Mouse (Mus musculus): ENCODE measurements around the gene Gm6812. TPM values are rescaled to one million over a fixed set of nuclear protein-coding genes. Genes with fewer than 3 reads are reported as not detected.
"Not testable (repeated sequence)": the region's sequence is repeated elsewhere in the genome, so short reads cannot be mapped to it uniquely, and the experiment has no call there.

Gm6812 gene
- polyA plus RNA-seq (2015; fragmentation: Nextera tagmentation; extraction: Ambion mirVana), result not detected in 2 replicates

DNA sequence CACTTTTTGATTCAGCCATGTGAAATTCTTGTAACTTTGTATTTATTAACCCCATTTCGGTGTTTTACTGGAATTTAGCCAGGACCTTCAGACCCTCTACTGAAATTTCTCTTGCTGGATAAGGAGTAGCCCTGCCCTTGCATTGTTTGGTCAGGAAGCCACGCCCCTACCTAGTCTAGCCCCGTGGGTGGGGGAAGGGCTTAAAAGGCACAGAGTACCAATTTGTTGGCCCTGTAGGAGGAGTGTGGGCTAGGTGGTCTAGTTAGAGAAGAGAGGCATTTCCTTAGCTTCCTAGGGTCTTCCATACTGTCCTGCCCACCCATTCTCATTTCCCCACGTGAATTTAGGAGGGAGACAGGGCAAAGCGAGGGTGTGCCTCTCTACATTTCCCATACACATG is at the start of gene Gm6812:
Gene Gm6812, minus strand, starts transcription at position 101 of the 400 bp plus-strand sequence.
- not testable (repeated sequence) for H3K4me1 ChIP-seq; H3K9ac ChIP-seq (replicated peaks)
- WGBS, result 72% methylated on average over 5 of the region's 5 CpGs

DNA sequence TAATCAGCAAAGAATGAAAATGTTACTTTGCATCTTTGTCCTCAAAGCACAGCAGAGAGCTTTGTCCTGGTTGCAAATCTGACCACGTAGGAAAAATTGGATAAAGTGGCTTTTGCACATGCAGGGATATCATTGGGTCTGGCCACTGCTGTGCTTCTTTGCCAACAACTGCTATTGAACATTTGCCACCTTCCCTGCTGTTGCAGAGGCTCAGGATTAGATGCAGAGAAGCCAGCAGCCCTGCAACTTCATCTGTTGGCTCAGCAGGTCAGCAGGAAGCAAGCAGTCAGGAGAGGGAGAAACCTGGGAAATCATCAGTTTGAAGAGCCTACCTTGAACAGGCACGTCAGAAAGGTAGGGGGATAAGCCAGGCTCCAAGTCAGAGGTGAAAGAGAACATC is 27.7 kb downstream of the Gm6812 start:
- Histone ChIP-seq H3K4me3 (no peak overlapping the region), H3K9me3 (no peaks in the 10 kb centered on the region), H3K27me3 (no peaks in the 10 kb centered on the region), H3K4me2 (replicated peaks) (no peak overlapping the region), H3K4me1 (no peaks in the 10 kb centered on the region), H3K9ac (replicated peaks) (no peak overlapping the region), H3K36me3 (no peaks in the 10 kb centered on the region), H3K27ac (replicated peaks) (no peak overlapping the region)
- WGBS, result 29% methylated on average over 2 of the region's 2 CpGs
- ATAC-seq (replicated peaks), result no peak

More for the DNA sequence above, at the start of gene Gm6812:
- H3K27me3 ChIP-seq; H3K9me3 ChIP-seq; H3K4me3 ChIP-seq; H3K4me2 ChIP-seq (replicated peaks); ATAC-seq (replicated peaks); H3K27ac ChIP-seq (replicated peaks); H3K36me3 ChIP-seq: not testable (repeated sequence)

Other genes with a start within 250 kb of the Gm6812 start
- 59.8 and 62.2 TPM in 2 replicates for gene Fmr1, start 214.5 kb downstream of the Gm6812 start, polyA plus RNA-seq (2015; fragmentation: Nextera tagmentation; extraction: Ambion mirVana)
- 0.20 TPM in 1 of 2 replicates, not detected in the other for gene Fmr1nb, start 131.2 kb downstream of the Gm6812 start, polyA plus RNA-seq (2015; fragmentation: Nextera tagmentation; extraction: Ambion mirVana)
- gene Gm14698, start 72.0 kb downstream of the Gm6812 start, polyA plus RNA-seq (2015; fragmentation: Nextera tagmentation; extraction: Ambion mirVana), result 2.4 and 2.8 TPM in 2 replicates